Mouse (Mus musculus) urinary bladder, postnatal 10 days (tissue): ENCODE data around the gene Dsp.

ENCODE experiments used
- DNase-seq: peaks from one replicate; pipeline ENCODE4 v3.0.0; 2022; ENCODE audit warnings: low spot score

Dsp gene

DNA sequence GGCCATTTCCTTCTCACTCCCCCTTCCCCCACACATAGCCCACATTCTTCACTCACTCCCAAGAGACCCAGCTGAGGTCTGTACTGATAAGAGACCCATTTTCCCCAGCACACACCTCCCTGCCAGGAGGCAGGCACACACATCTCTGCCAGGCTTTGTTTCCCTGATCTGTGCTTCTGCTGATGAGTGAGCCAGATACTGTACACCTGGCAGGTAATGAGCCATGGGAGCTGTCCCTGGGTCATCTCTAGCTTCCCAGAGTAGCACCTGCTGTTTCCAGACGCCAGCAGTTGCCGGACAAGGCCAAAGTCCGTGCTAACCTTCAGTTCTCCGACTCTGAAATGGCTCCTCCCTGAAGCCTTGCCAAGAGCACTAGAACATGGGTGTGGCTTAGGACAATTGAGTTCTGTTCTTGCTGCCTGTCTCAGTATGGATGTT is 19.6 kb downstream of the Dsp start:
- DNase-seq = no peak

DNA sequence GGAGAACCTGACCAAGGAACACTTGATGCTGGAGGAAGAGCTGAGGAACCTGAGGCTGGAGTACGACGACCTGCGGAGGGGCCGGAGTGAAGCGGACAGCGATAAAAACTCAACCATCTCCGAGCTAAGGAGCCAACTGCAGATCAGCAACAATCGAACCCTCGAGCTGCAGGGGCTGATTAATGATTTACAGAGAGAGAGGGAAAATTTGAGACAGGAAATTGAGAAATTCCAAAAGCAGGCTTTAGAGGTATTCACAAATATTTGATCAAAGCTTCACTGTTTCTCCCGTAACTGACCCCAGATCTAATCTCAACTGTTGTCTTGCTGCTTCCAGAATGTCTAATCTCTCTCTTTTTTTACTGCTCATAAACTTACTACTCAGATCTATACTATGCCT is 42.3 kb downstream of the Dsp start:
- DNase-seq = no peak

DNA sequence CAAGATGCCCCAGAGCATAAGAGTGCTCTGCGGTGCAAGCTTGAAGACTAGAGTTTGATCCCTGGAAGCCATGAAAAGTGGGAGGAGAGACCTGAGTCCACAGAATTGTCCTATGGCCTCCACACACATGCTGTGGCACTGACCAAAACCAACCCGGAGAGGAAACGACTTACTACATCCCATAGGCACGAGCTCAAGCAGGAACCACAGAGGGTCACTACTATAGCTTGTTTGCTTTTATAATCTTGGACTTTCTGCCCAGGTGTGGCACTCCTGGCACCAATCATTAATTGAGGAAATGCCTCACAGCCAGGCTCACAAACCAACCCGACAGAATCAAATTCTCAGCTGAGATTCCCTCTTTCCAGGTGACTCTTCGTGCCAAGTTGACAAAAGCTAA is 50.3 kb downstream of the Dsp start:
- no peak for DNase-seq

DNA sequence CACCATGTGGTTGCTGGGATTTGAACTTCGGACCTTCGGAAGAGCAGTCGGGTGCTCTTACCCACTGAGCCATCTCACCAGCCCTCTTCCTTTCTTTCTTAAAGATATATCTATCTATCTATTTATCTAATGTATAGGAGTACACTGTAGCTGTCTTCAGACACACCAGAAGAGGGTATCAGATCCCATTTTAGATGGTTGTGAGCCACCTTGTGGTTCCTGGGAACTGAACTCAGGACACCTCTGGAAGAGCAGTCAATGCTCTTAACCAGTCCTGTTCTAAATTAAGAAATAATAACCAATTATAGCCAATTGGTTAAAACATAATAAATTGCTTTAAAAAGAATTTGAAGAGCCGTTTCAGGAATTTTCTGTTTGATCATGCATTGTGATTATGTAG is 53.1 kb downstream of the Dsp start:
- no peak for DNase-seq

DNA sequence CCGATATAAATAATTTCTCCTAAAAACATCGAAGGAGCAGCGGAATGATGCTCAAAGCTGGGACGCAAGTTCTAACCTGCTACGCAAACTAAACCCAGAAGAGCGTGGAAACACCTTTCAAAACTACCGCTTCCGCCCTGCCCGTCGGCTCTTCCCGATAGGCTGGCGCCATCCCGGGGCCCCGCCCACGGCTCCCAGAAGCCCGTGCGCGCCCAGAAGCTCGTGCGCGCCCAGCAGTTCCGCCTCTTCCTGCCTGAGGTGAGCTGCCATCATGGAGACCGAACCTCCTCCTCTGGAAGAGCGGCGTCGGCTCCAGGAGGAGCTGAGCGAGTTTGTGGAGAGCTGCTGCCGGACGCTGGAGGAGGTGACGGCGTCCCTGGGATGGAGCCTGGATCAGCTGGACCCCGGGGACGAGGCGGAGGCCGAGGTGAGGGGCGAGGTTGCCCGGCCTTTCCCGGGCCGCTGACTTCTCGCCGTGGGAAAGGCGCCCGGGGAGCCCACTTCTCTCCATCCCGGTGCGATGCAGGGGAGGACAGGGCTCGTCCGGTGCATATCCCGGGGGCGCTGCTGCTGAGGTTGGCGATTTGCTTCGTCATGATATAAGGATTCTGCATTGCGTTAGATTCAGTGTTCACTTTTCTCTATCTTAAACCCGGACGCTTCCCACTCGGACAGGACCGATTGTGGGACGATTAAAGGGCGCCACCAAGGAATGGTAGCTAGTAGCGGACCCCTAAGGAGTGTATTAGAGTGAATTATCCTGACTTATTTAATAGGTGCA is 53.8 kb downstream of the Dsp start, which contains the start of gene Snrnp48:
Gene Snrnp48, plus strand, starts transcription at position 237 of the 781 bp plus-strand sequence.
- peak; percentile 41 for DNase-seq

DNA sequence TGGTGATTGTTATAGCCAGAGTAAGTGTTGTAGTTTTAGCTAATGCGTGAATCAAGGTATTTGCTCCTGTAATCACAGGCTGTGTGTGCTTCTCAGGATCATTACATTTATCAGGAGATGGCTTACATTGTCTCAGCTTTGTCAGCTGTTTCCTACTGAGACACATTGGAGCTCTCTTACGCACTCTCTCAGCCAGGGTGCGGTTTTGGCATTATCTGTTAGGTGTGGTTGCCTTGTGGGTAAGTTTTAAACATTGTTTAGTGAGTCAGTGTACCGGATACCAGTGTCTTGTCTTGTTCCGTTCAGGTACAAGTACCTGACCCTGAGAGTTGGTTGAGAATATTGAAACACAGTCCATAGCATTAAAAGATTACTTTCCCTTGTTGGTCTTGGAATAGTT is 60.0 kb downstream of the Dsp start:
- DNase-seq = no peak

DNA sequence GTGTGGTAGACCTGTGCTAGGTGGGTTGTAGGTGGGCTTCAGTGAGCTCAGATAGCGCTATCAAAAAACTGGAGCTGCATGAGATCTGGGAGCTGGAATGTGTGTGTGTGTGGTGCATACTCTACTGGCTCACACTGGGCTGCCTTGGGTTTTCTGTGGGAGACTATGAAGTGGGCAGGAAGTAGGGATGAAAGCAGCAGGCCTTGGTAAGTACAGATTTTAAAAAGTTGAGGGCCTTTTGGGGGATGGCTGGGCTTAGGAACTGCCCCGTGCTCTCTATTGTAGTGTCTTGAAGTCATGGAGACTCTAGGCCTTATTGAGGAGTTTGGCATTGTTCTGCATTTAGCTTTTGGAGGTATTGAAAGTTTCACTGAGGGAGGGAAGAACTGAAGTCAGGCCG is 67.6 kb downstream of the Dsp start:
- DNase-seq = no peak

DNA sequence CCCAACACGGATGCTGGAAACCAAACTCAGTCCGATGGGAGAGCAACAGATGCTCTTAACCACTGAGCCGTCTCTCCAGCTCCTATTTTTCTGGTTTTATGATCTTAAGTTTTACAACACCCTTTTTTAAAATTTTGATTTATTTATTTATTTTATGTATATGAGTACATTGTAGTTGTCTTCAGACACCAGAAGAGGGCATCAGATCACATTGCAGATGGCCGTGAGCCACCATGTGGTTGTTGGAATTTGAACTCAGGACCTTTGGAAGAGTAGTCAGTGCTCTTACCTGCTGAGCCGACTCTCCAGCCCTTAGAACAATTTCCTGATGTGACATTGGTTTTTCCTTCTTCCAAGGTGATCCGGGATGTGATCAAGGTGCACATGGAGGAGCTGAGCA is 69.2 kb downstream of the Dsp start:
- DNase-seq = no peak

DNA sequence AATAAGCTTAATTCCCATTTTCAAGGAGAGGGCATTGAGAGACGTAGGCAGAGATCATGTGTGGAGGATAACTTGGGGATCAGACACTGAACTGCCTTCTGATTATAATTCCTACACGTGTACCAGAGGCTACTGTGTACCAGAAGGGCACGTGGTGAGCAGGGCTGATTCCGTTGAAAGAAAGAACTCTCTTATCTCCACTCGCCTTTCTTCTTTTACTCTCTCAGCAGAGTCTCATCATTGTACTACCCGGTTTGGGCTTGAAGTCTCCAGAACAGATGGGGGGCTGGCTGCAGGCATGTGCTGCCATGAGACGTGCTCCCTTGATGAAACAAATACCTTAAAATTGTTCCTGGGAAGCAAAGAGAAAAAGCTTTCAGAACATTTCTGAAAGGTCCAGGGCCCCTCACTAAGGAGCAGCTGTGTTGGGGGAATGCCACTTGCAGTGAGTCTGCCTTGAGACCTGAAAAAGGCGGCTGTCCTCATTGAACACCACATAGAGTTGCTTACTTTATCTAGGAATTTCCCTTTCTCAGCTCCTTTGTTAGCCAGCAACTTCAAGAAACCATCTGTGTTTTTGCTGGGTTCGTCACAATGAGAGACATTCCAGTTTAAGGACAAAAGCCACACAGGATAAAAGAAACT is 79.2 kb downstream of the Dsp start:
- DNase-seq = no peak

DNA sequence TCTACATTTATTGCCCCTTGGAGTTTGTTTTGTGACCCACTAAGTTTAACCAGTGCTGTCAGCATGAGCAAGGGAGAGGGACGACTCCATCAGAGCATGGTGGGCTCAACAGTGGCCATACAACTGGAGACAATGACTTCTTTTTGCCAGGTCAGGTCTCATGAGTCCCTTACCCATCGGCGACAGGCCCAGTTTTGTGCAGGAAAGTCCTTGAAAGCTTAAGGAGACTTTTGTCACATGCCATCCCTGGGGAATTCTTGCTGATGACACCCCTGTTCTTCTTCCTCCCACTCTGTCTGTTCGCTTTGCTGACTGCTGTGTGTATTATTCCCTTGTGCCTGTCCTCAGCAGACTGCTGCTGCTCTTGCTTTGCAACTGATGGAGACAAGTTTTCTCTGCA is 81.3 kb downstream of the Dsp start:
- DNase-seq = no peak

DNA sequence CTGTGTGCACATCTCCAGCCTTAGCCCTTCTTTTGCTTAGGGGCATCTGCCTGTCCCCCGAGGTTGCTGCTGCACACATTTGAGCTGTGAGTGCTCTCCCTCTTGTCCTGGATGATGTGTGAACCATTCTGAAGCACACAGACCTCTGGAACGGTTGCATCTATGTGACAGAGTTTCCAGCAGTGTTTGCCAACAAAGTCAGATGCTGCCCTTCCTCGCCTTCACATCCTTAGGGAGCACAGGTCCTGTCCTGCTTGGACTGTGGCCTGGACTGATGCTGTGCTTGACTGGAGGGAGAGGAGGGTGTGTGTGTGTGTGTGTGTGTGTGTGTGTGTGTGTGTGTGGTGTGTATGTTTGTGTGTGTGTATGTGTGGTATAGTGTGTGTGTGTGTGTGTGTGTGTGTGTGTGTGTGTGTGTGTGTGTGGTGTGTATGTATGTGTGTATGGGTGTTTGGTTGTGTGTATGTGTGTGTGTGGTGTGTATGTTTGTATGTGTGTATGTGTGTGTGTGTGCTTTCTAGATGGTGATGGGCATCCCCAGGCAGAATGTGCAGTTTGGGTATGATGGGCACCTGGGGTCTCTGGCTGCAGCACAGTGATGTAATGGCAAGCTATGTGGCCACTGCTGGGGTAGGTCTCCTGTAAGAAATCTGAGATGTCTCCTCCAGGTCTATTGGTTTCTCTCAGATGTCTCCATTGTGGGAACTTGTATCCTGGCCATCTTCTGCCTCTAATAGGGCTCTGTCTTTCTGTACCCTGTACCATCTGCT is 81.9 kb downstream of the Dsp start:
- DNase-seq = no peak

DNA sequence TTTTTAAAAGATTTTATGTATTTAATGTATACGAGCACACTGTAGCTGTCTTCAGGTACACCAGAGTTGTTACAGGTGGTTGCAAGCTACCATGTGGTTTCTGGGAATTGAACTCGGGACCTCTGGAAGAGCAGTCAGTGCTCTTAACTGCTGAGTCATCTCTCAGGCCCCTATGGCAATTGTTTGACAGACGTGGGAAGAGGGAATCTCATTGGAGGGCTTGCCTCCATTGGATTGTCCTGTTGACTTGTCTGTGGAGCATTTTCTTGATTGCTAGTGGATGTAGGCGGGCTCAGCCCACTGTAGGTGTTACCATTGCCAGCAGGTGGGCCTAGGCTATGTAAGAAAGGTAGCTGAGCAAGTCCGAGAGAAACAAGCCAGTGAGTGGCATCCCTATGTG is 83.6 kb downstream of the Dsp start:
- no peak for DNase-seq

DNA sequence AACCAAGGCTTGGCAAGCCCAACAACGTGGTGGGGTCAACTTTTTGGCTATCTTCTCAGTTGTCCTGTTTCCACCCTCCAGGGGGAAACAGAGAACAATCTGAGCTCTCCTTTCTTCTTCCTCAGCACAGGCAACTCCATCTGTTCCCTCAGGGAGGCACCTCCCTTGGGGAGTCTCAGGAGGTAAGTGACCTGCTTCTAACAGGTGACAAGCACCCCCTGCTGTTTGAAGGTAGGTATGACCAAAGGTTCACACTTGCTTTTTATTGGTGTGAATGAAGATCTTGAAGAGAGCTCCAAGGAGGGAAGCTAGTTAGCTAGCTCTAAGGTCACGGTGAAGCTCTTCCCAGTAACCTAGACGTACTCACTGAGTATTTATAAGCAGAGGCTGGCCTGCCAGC is 84.3 kb downstream of the Dsp start:
- no peak for DNase-seq

DNA sequence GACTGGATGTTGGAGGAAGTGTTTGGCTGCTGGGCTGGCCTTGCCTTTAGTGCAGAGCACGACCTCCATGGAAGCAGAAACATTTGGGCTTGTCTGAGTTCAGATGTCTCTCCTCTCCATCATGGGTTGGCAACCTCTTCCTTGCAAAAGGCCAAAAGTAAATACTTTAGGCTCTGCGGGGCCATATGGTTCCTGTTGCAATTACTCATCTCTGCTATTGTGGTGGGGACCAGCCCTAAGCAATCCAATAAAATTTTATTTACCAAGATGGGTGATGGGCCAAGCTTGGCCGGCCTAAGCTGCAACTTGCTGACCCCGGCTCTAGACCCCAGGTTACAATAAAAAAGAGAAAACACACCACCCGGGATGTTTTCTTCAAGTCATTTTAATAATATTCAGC is 97.1 kb downstream of the Dsp start:
- no peak for DNase-seq
